Mouse (Mus musculus) retina, postnatal 1 day (tissue): ENCODE results near the gene Hdgfl2.

Experiments used
- DNase-seq: peaks from one replicate; pipeline ENCODE4 v3.0.0-alpha.2; 2012

Gene Hdgfl2

DNA sequence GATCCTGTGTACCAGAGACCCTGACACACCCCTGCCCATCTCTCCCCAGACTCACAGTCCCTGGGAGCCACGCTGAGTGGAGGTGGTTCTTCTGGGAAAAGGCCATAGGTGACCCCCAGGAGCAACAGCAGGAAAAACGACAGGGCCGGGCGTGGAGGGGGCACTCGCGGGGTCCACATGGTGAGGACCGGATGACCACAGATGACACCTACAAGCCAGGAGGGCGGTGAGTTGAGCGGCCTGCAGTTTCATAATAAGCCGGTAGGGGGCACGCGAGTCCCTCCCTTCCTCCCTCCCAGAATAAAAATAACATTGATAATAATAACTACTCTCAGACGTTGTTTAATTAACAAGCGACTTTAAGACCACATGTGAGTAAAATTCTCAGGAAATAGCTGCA, 53.2 kb downstream of the Hdgfl2 start:
- peak; percentile 70 for DNase-seq

GRCm38 (mm10) chr17:56133457-56134363, 54.3 kb downstream of the Hdgfl2 start:
- DNase-seq, result no peak

DNA sequence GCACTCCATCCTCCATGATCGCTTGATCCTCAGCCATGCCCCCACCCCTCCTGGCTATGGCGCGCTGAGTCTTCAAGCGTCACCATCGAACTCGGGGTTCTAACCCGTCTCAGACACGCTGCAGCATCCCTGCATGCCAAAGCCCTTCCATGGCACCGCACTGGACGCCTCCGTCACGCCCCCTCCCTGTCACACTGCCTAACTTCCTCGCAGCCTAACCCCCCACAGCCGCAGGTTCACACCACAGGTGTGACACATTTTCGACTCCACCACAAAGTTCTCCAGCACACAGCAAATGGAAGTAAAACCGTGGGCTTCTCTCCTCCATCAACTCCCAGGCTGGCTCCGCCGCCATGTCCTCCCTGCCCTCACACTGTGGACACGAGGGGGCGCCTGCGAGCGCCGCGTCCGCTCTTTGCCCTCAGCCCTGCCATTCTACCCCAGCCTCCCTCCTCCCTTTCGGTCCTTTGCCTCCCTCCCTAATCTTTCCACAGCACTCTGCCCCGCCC, 55.1 kb downstream of the Hdgfl2 start:
- DNase-seq, result peak; percentile 72

DNA sequence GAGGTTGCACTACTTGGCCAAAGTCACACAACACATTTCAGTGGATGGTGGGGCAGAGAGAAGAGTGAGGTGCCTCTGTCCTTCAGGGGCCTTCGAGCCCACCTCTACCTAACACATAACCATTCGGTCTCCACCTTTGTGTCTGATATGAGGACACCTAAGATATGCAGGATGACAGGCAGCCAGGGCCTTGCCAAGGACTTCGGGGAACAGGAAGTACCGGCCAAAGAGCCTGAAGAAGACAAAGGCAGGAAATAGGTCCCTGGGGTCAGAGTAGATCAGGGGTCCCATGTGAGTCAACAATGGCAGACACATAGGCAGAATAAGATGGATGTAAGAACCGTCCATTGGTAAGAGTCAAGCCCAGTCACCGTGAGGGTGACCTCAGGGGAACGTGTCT, 57.1 kb downstream of the Hdgfl2 start:
- DNase-seq, result no peak

GRCm38 (mm10) chr17:56137839-56138613, 58.6 kb downstream of the Hdgfl2 start:
- DNase-seq, result no peak

DNA sequence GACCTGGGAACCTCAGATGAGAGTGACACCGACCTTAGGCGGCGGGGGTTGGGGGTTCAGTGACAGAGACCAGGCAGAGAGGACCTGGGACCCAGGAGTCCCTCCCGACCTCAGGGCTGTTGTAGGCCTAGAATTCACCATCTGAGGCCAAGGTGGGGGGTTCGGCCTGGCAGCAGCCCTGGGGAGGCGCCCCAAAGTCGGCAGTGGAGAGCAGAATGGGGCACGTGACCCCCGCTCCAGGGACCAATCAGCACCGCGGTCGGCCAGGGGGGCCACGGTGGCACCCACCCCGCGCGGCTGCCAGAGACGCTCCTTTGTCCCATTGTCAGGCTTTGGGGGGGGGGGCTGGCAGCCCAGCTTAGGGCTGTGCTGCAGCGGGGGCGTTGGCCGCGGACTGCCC, 59.9 kb downstream of the Hdgfl2 start:
- DNase-seq, result no peak

DNA sequence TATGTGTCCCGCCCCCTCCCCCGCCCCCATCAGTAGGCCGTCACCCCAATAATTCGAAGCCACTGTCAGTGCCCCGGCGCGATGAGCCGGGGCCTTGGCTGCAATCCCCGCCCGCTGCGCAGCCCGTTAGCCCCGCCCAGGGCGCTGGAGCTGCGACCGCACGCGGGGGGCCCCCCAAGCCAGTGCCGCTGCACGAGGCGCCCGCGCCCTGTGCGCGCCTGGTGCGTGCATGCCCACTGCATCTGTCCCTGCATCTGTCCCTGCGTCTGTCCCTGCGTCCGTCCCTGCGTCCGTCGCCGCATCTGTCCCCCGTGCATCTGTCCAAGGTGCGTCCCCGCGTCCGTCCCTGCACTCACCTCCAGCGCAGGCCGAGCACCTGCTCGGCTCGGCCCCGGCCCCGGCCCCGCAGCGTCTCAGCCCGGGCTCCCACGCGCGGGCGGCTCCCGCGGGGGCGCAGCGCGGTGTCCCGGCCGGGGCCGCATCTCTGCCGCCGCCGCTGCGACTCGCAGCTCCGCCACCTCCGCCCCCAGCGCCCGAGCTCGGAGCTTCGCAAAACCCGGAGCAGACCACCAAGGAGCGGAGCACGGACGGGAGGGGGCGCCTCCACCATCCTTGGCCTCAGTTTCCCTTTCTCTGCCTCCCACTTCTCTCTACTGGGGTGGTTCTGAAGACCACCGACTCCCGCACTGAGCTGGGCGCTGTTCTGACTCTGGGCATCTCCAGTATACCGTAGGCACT, 60.6 kb downstream of the Hdgfl2 start, which contains the start of gene Sema6b:
Sema6b (minus strand) TSS at position 486 of the 738 bp plus-strand sequence.
- DNase-seq, result peak; percentile 79

- DNase-seq, result peak; percentile 80
Measured at GRCm38 (mm10) chr17:56141702-56142605, 62.5 kb downstream of the Hdgfl2 start.

DNA sequence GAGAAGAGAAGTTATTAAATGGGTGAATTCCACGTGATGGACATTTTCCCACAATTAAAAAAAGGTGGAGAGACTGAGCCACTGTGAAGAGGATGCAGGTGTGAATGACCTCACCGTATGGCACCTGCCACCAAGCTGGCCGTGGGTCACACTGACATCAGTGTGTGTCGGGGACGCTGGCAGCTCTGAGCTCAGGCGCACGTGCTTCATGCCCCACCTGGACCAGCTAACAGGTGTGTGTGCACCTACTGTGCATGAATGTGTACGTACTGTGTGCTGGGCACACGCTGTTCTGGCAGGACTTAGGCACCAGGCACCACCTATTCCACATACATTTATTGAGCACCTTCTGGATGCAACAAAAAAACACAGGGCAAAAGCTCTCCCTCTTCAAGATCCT, 65.1 kb downstream of the Hdgfl2 start:
- DNase-seq, result no peak

DNA sequence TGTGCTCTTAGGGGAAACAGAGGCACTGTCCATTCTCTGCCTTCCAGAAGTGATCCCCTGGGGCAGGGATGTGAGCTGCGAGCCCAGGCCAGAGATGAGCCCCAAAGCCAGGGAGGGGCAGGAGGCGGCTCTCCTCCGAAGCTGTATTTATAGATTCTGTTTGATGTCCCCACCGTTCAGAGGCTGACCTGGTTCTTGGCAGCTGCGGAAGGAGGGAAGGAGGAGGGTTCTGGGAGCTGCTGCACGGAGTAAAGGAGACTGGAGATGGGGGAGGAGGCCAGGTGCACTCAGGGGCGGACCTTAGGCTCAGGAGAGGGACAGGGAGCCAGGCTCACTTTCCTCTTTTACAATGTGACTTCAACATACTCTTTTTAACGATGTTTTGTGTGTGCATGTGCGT, 66.7 kb downstream of the Hdgfl2 start:
- DNase-seq, result no peak

- peak; percentile 53 for DNase-seq
Measured at GRCm38 (mm10) chr17:56147420-56147819, 68.0 kb downstream of the Hdgfl2 start.

DNA sequence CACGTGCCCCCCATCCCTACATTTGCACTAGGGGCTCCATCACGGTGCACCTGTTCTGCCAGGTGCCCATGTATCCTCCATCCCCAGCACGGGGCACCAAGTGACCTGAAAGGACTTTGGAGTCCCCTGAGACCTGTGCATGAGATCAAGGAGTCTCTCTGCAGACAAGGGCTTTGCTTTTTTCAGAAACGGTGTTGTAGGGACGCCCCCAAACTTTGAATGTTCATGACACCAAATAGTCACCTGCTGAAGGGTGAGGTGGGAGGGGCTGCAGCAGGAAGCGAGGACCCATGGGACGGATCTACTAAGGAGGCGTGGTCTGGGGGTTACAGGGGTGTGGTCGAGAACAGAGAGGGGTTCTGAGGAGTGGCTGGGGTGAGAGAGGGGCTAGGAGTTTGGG, 68.8 kb downstream of the Hdgfl2 start:
- no peak for DNase-seq

- DNase-seq, result peak; percentile 44
Measured at GRCm38 (mm10) chr17:56148790-56149618, 69.6 kb downstream of the Hdgfl2 start.

DNA sequence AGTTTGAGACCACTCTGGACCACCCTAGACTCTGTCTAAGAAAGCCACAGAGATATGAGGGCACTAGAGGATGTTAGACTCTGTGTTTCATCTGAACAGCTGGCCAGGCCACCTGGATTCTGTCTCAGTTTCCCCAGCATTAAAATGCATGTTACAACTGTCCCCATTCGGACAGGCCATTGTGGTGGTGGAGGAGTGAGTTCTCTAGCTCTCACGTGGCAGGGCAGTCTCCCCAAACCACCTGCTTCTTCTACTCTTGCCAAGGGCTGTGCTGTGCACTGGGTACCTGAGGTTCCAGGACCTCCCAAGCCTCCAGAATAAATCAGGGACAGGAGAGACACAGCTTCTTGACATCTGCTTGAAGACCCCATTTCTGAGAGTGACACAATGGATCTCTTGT, 70.5 kb downstream of the Hdgfl2 start:
- no peak for DNase-seq
